Mouse (Mus musculus) embryo, embryonic 9.5 days (tissue): ENCODE results near the gene Usp8.

Source experiments
- DNase-seq: peaks from one replicate; pipeline ENCODE4 v3.0.0-alpha.2; 2017; ENCODE audit errors: extremely low spot score

The Usp8 gene

GRCm38 (mm10) chr2:126706759-126707437 lies at the start of gene Usp8:
Gene Usp8 (plus strand): TSS chr2:126707328.
- DNase-seq, result peak; percentile 97

DNA sequence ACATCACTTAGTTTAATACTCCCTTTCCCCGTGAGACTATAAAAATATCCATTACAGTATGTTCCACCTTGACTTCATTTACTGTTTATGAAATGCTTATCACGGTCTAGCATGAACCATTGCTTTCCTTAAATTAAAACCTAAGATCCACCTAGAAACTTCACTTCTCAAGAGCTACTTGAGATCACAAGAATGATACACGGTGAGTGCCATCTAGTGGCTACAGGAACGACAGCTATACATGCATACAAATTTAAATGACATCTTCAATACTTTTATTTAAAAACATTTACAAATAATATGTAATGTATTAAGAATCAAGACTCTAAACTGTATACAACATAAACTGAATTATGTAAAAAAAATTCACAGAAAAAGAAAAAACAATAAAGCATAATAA lies 43.6 kb upstream of the Usp8 start:
- no peak for DNase-seq

GRCm38 (mm10) chr2:126665984-126666383 lies 41.1 kb upstream of the Usp8 start:
- DNase-seq, result no peak

- no peak for DNase-seq
Observed at GRCm38 (mm10) chr2:126668621-126669252, 38.4 kb upstream of the Usp8 start.

DNA sequence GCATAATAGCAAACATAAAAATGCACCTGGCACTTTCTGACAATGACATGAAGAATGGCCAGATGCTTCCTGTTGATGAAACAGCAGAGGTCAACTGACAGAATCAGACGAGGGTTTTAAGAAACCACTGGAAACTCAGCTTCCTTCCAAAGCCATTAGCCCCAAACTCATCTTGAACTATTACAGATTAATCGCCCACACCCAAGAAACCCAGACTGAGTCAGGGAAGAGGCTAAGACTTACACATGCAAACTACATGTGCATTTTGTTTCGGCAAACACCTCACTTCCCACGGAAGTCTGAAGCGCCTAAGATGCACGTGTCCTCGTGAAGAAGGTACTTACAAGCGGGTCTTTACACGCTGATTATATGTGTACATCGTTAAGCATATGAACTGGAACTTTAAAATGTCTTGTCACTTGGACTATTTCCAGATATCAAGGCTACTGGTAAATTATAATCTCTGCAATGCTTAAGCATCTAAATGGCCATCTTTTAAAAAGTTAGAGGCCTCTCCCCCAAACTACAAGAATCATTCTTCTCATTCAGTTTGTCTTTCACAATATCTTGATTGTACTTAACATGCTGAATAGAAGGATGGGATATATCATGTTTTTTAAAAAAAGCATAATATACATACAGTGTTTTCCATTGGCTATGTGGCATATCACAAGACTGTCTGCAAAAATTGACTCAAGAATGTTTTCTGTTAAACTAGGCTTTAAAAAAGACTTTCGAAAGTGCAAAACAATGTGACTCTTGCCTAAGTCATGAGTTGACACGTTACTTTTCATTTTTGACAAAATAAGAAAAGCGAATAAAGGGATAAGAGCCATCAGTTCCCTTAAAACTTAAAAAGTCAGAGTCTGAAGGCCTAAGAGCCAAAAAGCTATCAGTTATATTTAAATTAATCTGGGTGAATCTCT lies 33.5 kb upstream of the Usp8 start:
- no peak for DNase-seq

DNA sequence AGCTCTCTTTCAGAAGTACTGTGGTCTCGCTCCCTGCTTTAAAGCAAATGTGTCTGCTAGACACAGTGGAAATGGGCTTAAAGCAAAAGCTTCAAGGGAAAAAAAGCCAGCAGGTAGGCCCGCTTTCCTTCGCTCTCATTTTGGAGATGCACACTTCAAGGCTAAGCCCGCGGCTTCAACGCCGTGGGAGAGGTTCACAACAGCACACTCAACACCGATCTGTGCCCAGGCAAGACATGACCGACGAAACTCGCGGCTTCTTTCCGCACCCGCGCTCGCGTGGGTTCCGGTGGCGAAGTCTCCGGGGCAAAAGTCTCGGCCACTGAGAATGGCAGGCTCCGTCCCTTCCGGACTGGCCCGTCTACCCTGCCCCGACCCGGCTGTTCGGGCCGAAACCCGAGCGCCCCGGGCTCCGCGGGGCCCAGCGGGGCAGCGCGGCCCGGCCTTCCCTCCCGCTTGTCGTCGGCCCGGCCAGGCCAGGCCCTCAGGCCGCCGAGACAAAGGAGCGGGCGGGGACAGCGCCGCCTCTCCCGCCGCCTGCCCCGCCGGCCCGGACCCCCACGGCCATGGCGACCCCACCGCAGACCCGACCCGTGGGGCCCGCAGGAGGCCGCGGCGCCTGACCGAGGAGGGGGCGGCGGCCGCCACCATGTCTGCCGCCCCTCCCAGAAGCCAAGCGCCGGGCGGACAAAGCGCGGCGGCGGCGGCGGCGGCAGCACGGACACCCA lies 32.5 kb upstream of the Usp8 start:
- DNase-seq, result no peak

DNA sequence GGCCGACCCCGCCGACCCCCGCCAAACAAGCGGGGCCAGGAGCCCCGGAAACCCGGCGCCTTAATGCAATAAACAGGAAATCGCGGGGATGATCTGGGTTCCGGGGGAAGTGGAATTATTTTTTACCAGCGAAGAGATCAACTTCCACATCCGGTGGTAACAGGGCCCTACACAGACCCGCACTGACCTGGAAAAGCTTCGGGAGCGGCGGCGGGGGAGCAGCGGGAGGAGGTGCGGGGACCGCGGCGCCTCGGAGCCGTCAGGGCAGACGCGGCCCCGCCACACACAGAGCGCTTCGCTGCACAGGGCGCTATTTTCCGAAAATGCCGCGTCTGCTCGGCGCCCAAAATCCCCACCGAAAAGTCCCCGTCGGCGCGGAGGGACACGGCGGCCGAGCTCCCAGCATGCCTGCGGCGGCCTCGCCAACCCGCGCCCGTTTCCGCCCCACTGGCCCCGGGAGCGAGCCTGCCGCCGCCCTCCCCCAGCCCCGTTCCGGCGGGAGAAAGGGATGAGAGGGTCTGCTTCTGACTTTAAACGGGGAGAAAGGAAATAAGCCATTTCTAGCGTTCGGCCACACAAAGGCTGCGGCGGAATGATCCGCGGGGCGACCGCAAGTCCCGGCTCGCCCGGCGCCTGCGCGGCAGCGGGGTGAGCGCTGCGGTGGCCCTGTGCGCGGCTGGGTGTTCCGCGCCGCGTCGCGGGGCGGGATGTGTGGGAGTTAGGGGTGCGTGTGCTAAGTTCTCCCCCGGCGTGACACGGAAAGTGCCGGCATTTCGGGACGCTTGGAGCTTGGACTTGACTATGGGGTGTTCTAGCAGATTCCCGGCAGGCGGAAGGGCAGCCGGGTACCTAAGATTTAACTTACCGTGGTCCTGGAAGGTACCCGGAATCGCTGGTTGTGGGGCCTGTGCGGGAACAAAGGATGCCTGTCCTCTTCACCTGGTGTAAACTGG lies 31.7 kb upstream of the Usp8 start:
- DNase-seq, result peak; percentile 93

DNA sequence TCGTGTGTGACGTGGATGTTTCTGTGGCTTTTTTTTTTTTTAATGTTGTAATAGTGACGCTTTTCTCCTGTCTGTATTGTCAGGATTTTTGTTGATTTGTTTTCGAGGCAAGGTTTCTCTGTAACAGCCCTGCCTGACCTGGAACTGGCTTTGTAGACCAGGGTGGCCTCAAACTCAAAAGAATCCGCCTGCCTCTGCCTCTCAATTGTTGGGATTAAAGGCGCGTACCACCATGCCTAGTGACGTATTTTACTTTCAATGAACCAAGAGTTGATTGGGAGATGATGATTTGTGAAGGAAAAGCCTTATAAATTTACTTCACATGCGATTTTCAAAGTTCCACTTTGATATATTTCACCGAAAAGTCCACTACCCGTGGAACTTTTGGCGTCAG lies 31.0 kb upstream of the Usp8 start, which contains the start of gene Gabpb1:
Gene Gabpb1, minus strand, starts transcription at position 216 of the 394 bp plus-strand sequence.
- no peak for DNase-seq

DNA sequence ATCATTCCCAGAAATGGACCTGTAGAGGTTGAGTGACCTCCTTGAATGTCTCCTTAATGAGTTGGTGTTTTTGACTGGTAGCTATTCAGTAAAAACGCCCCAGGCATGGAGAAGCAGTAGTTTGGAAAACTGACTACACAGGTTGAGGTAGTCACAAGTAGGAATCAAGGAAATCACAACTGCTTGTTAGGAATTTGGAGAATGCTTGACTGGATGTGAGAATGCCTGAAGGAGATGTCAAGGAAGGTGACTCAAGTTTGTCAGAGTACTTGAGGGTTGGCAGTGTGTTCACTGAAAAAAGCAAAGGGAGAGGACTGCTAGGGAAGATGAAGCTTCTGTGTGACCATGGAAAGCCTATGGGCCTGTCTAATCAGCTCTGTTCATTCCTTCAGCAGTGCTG lies 29.8 kb upstream of the Usp8 start:
- DNase-seq, result no peak

- no peak for DNase-seq
Observed at GRCm38 (mm10) chr2:126682333-126682732, 24.8 kb upstream of the Usp8 start.

GRCm38 (mm10) chr2:126682937-126683336 lies 24.2 kb upstream of the Usp8 start:
- no peak for DNase-seq

- no peak for DNase-seq
Observed at GRCm38 (mm10) chr2:126691290-126691689, 15.8 kb upstream of the Usp8 start.

DNA sequence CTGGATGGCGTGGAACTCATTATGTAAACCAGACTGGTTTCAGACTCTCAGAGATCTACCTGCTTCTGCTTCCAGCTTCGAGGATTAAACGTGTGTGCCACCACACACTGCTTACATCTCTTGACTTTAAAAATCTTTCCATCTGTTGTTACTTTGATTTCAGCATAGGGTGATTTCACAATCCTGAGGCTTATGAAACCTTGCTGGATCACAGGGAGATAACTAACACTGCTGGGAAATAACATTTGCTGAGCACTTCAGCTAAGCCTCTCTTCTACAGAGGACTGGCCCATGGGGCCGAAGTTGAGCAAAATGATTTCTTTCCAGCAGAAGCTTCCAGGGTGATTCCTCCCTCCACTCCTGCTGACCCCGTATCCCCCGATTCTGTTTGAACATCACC lies 11.8 kb upstream of the Usp8 start:
- no peak for DNase-seq

DNA sequence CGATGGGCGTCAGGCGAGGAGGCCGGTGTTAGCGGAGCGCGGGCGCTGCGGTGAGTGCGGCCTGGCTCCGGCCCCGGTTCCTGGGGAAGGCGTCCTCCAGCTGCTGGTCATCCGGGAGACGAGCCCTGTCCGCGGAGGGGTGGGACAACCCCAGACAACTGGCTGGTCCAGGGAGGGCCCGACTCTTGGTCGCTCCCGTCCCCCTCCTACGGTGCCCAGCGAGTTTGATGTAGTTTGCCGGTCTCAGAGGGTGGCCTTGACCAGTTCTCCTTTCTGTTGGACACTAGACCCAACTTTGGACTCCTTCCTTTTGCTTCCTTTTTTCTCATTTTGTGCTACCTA lies 281 bp downstream of the Usp8 start:
- DNase-seq, result no peak

DNA sequence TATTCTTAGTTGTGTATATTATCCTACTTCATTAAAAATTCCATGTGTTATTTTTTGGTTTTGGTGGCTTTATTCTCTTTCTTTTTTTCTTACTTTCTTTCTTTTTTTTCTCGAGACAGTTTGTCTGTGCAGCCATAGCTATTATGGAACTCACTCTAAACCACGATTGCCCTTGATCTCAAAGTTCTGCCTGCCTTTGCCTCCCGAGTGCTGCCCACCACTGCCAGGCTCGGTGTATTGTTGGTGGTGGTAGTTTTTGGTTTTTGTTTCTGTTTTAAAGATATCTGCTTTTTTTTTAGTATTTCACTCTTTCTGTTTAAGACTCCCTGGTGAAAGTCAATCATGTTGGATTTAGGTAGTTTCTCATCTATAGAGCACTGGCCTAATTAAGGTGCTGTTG lies 1.2 kb downstream of the Usp8 start:
- no peak for DNase-seq

DNA sequence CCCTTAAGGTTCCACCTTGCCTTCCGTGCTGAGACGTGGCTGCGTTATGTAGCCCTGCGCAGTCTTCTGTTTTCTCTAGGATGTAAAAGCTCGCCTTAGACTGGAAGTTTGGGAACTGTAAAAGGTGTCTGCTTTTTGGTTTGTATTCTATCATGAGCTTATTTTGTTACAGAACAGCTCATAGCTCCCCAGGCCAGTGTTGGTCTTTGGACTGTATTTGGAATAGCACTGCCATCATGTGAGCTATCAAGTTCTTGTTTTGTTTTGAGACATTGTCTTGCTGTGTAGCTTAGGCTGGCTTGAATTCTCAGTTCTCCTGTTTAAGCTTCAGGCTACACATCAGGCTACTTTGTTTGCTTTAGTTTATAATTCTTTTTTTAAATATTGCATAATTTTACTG lies 5.4 kb downstream of the Usp8 start:
- no peak for DNase-seq

DNA sequence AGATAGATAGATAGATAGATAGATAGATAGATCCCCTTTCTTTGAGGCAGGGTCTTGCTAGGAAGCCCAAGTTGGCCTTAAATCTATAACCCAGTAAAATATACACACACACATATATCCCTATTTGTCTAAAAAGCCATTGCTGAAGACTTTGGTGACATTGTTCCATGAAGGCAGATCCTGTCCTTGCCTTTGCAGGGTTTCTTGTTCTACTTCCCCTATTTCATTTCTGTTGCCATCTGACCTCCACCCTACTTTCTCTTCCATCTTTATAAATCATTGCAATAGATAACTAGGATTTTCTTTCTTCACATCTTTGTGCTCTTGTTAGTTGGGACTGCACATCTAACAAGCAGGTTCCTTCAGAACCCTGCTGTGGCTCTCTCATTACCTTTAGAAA lies 5.8 kb downstream of the Usp8 start:
- DNase-seq, result no peak

- no peak for DNase-seq
Observed at GRCm38 (mm10) chr2:126729207-126729606, 22.1 kb downstream of the Usp8 start.

GRCm38 (mm10) chr2:126730502-126730901 lies 23.4 kb downstream of the Usp8 start:
- no peak for DNase-seq

GRCm38 (mm10) chr2:126735339-126736073 lies 28.4 kb downstream of the Usp8 start:
- no peak for DNase-seq
